Mouse (Mus musculus) CD4-positive helper T cell, adult 2 months (primary cell): ENCODE results near the gene Gm40193.

Experiments
- DNase-seq: peaks from one replicate; pipeline ENCODE4 v3.0.0-alpha.2; 2012; ENCODE audit warnings: low read depth, missing footprints, low spot score

The Gm40193 gene

DNA sequence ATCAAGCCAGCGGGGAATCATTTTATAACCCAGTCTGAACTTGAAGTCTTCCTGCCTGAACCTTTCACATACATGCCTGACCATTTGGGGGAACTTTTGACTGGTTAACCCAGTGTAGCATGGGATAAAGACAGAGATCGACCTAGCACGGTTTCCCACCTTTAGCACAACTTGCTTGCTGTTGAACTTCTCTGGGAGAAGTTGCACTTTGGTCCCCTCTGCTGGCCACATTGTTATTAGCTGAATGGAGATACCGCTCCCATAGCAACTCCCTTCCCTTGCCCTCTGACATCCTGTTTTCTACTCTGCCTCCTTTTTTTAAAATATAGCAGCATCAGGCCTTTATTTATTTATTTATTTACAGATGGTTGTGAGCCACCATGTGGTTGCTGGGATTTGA lies 26.4 kb downstream of the Gm40193 start:
- DNase-seq, result peak; percentile 80

DNA sequence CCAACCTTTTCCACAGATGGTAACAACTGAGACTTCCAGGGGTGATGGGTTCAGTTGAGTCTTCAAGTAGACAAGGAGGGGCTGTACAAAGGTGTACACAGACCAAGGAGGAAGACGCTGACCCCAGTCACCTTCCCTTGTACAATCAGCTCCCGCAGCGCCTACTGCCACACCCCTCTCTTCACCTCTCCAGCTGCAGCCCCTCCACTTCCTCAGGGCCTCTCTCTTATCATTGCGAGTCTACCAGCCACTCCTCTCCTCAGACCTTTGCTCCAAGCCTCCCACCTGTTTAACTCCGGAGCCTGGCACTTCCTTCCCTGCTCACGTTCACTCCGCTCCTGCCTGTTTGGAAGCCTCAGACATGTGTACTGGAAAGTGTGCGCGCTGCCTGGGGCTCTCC lies 27.8 kb downstream of the Gm40193 start, which contains the start of gene Tm4sf5:
TSS of gene Tm4sf5 (plus strand) at position 275 of the 400 bp plus-strand sequence.
- DNase-seq, result no peak

DNA sequence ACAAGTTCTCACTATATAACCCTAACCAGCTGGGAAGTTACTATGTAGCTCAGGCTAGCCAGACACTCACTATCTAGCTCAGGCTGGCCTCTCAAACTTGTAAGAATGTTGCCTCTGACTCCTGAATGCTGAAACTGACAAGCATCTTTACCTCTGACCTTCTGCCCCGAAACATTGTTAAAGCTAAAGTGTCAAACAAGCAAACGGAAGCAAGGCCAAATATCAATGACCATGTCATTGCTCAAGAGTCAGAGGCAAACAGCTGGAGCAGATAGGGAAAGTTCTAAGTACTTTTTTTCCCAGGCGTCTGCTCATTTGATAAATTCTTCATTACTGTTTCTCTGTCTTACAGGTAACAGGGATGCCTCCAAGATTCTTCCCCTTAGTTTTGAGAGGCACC lies 30.7 kb downstream of the Gm40193 start:
- DNase-seq, result no peak

DNA sequence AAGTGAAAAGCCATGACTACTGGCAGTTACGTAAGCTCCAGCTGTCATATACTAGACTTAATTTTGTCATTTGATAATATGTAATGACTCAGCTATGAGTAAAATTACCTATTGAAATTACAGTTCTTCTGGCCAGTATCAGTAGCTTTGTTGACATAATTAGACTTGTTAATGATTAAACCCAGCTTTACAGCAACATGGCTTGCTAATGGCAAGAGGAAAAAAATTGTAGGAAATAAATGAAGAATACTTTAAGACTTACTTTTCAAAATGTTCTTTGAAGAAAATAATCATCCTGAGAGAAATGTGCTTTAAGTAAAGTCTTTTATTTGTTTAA lies 32.3 kb downstream of the Gm40193 start:
- no peak for DNase-seq

DNA sequence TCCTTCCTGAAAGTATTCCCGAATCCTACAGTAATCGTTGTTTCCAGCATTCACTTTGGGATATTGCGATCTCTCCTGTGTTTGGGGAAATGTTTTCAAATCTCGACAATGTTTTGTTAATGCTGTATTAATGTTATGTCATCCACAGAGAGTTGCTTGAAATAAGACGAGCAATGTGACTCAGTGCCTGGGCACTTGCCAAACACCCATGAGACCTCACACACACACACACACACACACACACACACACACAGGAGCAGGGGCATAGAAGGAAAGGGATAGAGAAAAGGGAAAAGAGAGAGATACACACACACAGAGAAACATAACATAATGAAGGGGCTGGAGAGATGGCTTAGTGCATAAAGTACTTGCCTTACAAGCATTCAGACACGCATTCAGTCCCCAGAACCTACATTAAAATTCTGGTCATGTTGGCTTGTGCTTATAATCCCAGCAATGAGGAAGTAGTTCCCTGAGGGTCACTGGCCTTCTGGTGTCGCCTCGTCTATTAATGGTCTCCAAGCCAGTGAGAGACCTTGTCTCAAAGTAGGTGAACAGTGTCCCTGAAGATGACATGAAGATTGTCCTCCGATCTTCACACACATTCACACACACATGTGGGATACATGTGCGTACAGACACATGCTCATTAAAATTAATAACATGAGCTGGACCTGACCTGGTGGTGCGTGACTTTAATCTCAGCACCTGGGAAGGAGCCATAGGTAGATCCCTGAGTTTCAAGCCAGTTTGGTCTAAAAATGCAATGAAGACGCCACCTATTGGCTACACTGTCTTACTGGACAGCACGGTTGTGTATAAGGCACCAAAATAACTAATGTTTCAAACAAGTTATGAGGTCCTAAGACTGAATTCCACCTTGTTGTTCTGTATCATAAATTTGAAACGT lies 32.9 kb downstream of the Gm40193 start:
- DNase-seq, result peak; percentile 28

DNA sequence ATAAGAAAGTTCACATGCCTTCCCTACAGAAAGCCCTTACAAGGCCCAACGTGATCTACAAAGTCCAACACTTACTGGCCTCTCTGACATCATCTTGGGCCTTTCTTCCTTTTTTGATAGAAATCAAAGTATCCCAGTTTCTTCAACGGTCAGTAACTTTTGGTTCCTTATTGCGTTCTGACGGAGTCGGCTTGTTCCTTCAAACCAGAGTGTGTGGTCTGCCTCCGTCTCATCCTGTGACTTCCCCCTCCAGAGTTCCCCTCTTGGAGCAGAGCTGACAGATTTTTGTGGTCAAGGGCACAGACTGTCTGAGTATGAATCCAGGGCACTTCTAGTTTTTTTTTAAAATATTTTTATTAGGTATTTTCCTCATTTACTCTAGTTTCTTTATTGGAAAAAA lies 43.1 kb downstream of the Gm40193 start:
- no peak for DNase-seq

DNA sequence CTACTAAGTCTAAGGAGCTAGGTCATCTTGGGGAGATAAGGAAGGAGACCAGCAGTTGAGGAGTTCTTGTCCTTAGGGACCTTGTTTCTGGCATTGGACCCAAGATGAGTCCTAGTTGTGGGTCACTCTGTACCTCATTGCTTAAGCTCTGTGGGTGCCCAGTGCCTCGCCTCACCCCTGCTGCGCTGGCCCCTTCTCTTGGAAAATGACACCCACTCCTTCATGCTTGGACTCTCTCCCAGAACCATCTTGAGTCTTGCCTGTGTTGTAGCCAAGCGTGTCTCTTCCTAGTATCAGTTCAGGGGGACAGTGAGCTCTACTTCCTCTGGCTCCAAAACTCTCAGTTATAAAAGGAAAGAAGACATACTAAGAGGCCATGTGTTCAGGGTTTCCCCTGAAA lies 43.6 kb downstream of the Gm40193 start:
- no peak for DNase-seq

DNA sequence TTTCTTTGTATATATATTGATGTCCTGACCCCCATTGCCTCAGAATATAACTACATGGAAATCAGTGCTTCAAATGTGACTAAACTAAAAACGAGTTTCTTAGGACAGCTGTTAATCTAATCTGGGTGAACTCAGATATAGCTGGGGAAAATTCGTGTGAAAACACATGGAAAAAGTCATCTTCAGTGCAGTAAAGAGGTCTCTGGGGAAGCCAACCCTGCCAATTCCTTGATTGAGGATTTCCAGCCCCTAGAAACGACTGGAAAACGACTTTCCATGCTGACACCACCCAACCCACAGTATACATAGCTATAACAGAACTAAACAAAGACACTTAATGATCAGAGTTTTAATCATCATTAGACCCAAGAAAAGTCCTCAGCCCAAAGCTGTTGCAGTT lies 44.9 kb downstream of the Gm40193 start:
- DNase-seq, result no peak

DNA sequence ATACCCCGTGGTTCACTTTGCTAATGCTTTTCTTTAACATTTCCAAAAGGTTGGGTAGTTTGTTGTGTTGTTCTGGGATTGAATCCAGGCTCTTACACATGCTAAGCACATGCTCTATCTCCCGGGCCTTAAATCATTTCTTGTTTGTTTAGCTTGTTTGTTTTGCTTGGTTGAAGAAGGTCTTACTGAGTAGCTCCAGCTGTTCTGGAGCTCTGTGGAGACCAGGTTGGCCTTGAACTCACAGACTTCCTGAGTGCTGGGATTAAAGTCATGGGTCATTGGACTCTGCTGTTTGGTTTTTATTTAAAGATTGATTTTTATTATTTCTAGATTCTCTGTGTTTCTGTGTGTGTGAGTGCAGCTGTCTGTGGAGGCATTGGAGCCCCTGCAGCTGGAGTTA lies 47.2 kb downstream of the Gm40193 start:
- no peak for DNase-seq
